Mouse (Mus musculus) megakaryocyte, embryonic 14.5 days (primary cell): ENCODE measurements around the gene Hipk1.

Experiments used
- FLI1 ChIP-seq: IDR thresholded peaks from 2 replicates; pipeline ENCODE4 v1.6.1; 2012; ENCODE audit warnings: low read length, inconsistent platforms, mixed read lengths
- GATA1 ChIP-seq: IDR thresholded peaks from 3 replicates; pipeline ENCODE4 v1.6.1; 2012; ENCODE audit warnings: mixed read lengths, low read length, inconsistent platforms, borderline replicate concordance

DNA sequence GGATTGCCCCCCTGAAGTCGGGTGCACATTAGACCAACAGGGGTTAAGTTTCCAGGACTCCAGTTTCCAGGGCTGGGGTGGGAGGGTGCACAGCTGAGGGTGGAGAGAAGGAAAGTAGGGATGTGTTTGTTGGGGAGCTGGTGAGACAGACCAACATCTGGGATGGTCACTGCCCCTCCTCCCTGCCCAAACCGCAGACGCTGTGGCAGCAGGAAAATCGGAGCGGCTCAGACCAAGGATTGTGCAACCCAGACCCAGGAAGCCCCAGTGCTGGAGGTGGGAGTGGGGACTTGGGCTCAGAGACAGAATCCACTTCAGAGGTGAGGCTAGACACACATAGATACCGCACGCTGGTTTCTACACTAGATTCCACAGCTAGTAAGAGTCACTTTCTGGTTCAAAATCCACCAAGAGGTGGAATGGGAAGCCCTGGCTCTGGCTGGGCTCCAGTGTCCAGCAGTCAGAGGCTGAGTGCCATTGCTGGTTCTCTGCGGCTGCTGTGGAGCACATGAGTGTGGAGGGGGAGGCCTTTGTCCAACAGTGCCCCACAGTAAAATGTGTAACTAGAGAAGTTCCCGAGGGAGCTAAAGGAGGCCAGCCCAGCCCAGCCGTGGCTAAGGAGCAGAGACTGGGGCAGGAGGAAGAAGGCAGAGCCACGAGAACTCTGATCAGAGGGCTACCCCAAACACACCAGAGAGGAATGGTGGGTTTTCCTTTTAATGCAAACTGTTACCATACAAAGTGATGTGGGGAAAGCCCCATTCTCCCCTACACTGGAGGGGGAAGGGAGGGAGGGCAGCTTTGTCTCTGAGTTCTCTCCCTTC, 56.5 kb downstream of the Hipk1 start:
- TF ChIP-seq FLI1 (no peak), GATA1 (no peak)
